Mouse (Mus musculus): ENCODE data around the gene Ky.

The Ky gene

DNA sequence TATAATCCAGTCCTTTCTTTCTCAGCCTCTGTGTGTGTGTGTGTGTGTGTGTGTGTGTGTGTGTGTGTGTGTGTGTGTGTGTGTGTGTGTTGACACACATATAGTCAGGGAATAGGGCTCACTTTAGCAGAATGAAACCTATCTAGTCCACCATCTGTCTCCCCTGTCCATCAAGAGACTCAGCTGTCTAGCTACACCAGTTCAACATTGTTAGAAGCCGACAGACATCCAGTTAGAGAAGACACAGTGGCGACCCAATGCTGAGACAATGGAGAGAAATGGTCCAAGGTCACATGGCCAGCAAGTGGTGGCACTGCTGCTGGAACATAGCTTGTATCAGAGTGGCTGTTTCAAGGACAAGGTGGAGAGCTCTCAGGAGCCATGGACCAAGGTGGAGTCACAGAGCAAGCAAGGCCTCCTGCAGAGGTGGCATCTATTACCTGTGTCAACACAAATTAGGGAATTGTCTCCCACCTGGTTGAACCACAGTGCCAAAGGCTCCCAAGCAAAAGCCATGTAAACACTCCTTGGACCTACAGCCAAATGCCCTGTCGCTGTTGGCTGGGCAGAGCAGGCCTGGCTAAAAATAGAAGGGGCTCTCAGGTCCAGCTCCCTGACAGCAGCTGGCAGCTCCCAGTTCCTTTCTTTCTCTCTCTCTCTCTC lies 703 bp upstream of the Ky start:
- no peak for DNase-seq

DNA sequence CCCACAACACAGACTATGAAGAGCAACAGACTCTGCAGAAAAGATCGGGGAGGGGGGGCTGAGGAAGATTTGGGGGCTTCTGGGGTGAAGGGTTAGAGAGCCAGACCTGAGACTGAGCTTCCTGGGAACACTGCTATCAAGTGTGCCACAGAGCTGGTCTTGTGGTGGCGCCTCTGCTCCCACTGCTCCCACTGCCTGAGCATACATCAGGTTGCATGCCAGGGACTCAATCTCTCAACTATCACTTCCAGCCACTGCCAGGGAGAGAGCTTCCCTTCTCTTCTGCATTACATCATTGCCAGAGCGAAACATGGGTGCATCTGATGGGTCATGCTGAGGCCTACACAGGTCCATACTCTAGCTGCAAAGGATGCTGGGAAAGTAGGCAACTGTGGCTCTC lies 2.8 kb downstream of the Ky start:
- no peak for DNase-seq

DNA sequence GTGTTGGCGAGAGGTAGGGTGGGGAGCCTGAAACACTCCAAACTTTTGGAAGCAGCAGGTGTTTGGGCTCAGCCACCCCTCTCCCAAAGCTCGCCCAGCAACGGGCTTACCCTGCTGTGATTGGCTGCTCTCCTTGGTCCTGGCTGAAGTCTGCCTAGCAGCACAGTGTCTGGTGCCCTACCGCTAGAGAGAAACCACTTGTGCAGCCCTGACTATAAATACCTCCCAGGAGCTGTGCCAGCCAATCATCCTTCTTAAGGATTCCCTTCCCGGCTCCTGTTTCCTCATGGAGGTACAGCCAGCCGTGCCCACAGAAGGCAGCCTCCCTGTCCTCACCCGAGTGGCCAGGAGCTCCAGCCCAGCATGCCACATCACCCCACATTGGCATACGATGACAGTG lies 5.9 kb downstream of the Ky start:
- DNase-seq = no peak

DNA sequence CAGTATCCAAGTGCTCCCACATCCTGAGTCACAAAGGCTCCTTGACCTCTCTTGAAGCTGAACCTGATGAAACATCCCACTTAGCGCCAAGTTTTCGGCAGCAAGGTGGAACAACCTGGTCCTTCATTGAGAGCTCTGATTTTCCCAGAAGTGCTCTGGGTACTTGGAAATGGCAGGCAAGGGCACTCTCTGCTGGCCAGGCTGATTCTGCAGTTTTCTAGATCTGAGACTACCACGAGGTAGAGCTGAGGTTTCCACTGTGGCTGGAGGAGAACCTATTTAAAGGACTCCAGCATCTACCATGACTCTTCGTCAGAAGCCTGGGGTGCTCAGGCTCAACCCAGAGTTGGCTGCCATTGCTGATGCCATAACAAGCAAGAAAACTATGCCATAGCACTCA lies 8.0 kb downstream of the Ky start:
- DNase-seq = no peak

DNA sequence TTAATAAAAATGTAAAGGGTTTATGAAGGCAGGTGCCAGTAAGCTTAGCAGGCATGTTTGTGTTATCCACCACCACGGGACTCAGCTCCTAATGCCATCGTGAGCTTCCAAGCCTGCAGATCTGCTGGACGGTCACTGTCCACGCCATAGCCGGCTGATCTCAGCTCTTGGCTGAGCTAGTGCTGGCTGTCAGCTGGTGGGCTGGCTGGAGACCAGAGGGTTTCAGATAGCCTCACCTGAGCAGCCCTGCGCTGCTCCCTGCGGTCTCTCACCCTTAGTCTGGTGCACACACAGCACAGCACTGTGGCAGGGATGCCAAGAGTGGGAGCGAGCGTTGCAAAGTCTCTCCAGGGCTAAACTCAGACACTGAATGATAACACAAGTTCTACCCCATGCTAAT lies 12.9 kb downstream of the Ky start:
- no peak for DNase-seq

DNA sequence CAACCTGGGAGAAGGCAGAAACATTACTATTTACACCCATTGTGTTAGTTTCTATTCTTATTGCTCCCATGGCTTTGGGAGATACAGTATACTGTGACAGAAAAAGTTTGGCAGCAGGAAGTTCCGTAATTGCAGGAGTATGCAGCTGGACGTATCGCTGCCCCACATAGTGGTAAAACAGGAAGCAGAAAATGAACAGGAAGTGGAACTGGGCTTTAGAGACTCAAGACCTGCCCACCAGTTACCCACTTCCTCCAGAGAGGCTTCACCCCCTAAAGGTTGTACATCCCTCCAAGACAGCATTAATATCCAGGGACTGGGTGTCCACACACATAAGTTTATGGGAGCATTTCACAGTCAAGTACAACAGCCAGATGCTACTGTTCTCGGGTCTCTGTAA lies 15.8 kb downstream of the Ky start:
- DNase-seq = no peak

DNA sequence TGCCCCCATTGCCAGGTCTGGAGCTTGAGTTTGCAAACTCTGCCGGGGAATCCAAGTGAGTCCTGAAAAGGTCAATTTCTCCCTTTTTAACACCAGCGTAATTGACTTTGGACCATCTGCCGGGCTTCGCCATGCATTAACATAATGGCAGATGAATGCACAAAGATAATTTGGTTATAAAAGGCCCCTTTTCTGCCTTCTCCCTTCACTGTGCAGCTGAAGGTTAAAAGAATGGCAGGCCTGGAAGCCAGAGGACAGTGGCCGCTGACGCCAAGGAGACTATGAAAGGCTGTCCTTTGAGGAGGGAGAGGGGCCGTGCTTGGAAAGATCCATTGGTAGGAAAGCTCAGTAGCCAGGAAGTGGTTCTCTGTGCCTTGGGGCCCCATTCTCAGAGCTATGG lies 22.6 kb downstream of the Ky start:
- DNase-seq = no peak

DNA sequence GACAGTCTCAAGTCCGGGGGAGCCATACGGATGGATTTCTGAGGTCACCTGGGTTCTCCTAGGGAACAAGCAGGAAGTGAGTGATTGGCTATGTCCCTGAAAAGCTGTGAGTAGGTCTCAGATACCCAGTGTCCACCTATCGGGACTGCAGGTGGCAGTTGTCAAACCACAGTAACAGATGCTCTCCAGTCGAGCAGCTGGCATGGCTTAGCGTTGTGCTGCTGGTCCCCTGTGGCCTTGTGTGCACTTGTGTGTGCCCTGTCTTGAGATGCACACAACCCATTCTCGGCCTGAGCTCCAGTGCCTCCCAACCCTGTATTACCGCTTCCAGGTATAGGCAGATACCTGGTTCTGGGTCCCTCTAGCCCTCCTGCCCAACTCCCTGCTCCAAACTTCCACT lies 23.0 kb downstream of the Ky start:
- DNase-seq = no peak

DNA sequence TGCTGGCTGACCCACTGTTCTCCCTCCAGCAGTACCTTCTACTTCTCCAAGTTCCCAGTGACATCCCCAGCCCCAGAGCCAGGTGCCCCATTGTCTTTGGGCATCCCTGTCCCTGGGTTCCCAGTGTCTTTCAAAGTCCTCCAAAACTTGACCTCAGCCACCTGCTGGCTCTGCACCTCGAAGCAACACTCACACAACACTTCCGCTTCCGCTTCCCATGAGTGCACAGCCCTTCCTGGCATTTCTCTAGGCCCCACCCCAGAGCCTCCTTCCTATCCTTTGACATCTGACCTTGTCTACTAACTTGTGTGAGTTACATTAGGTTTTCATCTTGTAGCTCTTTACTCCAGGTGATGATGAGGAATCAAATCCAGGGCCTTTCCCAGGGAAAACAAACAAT lies 23.5 kb downstream of the Ky start:
- no peak for DNase-seq

DNA sequence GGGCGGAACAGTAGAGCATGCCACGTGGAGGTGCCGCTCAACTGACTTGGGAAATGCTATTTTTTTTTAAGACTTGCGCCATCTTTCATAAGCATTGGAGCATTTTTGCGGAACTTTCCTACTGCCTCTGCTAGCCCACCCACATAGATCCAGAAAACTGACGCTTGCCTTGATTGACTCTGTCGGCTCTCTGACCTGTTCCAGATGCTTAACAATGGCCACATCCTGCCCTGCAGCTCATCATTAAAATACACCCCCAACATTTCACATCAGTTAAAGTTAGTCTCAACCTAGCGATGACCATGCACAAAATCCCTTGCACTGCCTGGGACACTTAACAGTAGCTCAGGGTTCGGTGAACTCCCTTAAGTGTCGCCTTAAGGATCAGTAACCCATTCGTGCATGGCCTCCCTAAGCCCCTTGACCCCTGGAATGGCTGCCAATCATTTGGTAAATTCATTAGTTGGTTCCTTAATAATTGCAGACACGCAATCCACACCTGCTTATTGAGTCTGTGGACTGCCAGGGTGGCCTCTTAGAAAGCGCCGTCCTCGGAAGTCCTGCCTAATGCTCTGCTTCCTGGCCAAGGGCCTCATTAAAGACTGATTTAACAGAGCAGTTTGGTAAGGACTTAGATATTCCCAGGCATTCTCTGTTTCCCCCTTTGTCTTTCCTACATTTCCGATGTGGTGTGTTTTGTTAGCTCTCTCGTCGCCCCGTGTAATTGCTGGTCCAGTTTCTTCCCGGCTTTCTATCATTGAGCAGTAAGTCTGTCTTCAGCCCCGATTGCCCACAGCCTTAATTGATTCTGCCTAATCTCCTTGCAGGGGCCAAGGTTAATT lies 25.7 kb downstream of the Ky start:
- no peak for DNase-seq

DNA sequence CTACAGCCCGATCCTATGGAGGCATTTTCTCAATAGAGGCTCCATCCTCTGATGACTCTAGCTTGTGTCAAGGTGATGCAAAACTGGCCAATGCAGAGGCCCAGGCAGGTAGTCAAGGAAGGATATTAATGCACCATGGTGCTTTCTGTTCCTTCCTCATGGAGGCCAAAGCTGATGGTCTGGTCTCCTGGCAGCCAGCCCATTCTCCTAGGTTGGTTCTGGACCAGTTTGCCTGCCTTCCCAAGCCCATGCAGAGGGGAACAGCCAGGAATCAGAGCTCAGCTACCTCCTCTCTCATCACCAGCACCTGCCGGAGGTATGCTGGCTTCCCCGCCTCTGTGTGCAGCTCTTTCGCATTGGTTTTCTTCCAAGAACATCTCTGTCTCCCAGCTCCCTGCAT lies 31.4 kb downstream of the Ky start:
- DNase-seq = no peak

DNA sequence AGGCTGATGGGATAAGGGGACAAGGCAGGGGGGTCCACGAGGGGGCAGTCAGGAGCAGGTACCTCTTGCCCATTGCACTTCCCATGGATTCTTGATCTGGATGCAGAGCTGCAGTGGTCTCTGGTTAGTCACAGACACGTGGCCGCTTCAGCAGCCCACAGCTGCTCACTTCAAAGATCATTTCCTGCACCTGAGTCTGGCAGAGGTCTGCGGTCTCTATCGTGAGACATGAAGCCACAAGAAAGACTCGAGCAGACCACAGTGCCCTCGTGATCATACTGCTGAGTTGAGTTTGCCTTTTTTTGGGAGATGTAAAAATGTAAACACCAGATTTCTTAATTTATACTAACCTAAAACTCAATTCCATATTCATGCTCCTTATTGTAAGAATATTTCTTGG lies 34.1 kb downstream of the Ky start:
- DNase-seq = no peak

DNA sequence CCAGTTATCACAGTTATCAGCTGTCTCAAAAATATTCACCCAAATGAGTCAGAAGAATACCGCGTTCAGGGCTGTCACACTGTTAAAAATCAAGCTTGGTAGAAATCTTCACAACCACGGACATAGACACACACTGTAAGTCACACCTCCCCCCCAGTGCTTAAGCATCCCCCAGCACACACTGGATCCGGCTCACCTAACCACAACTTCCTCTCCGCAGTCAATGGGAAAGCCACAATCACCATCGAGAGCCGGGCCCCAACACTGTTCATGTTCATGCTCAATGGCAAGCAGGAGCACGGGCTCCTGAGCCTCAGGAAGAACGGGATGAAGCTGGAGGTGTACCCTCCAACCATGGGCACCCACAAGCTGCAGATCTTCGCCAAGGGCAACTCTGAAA lies 36.1 kb downstream of the Ky start:
- no peak for DNase-seq

DNA sequence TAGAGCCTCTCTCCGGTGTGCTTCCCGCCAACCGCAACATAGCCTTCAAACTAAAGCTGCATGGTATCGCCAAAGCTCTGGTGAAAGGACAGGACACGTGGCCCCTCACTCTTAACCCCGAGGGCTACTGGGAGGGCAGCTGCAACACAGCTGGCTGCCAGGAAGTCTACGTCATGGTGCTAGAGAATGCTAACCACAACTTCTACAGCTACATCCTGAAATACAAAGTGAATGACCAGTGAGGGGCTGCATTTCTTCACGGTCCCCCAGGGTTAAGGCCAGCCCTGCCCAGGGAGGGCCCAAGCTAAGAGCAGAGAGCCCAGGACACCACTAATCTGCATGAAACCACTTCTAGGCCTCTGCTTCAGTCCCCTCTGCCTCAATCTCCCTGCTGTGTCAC lies 37.0 kb downstream of the Ky start:
- DNase-seq = no peak

DNA sequence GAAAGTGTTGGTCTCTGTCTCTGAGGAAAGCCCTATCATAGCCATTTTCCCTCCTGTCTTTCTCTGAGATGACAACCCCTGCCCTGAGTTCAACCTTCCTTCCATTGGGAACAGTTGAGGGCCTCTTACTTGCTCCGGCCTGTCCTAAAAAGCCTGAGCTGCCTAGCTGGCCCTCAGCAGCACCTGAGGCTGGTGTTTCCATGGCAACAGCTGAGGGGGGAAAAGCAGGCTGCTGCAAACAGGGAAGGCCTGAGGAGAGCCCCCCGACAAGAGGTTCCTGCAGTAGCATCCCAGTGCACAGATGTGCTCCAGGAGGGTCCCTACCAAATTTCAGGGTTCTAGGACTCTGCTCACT lies 38.2 kb downstream of the Ky start:
- DNase-seq = no peak

DNA sequence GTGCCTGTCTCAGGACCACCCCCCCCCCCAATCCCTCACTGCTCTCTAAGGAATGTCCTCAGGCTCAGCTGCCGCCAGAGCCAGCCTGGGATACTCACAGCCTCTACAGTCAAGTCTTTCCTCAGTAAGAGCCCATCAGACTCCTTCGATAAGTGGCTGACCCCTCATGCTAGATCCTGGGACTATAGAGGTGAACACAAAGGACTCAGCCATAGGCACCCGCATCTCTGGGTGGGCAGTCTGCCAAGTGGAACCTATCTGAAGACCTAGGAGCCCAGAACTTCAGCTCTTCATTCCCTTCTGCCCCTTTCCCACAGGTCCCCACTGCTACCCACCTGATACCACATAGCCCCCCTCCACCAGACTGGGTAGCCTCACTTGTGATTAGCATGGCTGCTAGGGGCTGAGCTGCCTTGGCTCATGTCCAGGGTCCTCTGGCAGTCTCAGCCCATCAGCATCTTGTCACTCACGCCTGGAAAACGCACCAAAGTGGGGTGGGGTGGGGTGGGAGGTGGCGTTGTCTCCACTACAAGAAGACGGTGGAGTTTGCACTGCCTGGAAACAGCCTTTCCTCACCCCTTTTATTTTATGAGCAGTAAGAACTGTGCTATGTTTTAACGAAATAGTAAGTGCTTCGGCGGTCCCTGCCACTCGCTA lies 38.7 kb downstream of the Ky start:
- DNase-seq = no peak

DNA sequence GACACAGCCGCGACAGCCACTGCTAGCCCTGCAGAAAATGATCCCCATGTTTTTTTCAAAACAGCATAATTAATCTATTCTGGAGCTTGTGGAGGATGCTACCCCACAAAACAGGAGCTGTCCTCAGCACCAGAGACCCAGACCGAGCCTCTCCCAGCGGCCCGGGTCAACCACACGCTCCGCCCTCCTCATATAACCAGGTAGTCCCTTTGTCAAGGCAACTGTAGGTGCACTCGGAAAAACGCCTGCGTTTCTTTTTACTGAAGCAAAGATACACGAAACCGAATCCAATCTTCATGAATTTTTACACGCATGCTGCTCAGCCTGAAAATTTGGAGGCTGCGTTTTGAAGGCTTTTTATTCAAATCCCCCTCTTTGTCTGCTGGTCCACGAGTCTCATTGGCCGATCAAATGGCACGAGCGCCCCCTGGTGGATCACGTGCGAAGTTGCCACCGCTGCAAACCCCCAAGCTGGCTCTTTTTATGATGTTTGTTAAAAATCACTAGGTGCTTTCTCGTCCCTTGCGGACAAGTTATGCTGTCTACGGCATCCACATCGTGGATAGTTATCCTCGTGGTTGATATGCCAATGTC lies 39.3 kb downstream of the Ky start:
- peak; percentile 23 to 65 for DNase-seq

DNA sequence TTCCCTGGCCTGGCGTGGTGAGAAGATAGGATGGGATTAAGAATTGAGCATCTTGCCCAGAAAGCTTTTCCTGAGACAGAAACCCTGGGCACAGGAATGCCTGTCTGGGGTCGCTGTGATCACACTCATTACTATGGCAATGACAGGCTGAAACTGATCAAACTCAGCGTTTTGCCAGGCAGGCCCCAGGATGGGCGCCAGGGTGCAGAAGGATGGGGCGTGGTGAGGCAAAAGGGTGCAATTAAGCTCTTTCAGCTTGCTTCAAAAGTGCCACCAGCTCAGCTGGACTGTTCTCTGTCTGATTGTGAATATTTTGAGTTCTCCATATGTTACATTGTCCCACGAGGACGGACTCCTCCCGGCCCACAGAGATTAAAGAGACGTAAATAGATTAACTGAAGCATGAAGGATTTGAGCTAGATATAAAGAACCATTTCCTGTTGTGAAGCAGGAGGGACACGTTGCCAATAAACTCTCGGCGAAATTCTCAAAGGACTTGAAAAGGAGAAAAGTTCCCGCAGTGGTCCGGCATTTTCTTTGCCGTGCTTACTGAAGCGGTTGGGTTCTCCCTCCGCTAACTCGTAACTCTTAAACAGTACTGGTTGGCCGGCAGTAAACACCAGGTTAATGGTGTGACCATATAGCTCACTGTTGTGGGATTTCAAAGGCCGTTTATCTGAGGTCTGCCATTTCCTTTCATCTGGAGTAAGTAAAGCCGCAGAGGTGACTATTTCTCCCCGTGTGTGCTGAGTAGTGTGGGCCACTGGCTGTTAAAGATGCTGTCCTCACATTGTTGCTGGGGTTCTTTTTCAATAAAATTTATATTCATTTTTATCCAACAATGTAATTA lies 40.1 kb downstream of the Ky start:
- DNase-seq = no peak

DNA sequence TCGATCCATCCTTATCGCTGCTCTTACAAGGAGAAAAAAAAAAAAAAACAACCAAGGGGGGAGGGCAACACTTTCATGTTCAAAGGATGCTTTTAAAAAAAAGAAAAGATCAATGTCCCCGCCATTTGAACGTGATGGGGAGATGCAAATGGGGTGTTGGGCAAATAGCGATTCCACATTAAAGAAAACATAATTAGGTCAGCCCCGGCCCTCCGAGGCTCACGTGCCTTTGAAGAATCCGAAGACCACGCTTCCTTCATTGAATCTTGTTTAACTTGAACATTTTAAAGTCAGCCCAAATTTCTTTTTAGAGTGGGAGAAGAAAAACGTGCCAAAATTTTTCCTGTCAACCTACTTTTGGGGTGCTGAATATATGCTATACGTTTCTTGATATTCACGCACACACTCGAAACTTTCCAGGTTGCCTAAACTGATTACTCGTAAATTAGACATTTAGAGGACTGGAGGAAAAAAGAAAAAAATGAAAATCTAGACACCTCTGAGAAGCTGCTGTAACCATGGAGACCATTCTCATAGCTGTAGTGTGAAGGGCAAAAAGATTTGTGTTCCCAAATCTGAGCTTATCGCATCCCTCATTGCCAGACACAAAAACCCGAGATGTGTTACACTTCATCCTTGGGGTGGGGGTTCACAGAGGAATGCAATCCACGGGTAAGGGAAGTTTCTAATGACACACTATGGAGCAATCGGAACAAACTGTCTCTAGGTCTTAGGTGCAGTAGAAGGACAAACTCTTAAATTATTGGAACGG lies 40.9 kb downstream of the Ky start:
- DNase-seq = no peak

DNA sequence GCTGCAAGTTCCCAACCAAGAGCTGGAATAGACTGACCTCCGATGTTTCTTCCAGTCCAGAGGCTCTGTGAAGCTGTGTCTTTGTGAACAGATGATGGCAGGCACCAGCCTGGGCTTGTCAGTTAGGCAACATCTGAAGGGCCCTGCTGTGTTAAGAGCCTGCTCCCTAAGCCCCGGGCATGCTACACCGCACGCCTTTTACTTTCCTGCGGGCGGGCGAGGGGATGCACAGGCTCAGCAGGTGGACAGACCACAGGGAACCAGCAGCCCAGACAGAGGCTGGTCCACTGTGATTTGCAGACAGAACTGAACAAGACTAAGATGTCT lies 41.4 kb downstream of the Ky start:
- no peak for DNase-seq

DNA sequence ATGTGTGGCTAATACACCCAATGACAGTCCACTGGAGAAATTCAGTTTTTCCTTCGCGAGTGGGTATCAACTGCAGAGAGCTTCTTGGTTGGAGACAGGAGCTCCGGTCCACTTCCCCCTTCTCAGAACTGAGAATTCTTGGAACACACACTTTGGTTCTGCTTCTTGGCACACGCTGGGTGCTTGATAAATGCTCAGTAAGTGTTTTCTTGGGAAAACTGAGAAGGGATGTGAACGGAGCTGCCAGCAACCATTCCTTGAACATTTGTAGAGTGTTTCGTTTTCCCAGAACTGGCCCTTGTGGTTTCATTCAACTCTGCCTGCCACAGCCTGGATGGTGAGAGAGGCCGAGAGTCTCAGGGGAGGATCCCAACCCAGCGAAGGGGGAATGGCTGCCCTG lies 43.7 kb downstream of the Ky start:
- no peak for DNase-seq

DNA sequence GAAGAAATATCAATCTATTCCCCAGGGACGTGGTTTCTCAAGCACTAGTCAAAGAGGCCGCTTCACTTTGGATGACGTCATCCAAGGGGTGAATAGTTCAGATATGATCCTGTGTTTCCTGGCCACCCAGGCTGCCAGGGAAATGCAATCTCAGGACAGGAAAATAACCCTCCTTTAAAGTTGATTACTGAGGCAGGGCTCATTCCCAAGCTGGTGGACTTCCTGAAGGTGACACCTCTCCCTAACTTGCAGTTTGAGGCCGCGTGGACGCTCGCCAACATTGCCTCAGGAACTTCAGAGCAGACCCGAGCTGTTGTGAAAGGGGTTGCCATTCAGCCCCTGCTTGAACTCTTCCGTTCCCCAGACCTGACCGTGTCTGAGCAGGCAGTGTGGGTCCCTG lies 46.2 kb downstream of the Ky start:
- DNase-seq = peak; percentile 23 to 32

Measured in kidney, adult 8-10 months (tissue).